10 mouse cellular contexts compared by ENCODE assay signal in the genomic region with DNA sequence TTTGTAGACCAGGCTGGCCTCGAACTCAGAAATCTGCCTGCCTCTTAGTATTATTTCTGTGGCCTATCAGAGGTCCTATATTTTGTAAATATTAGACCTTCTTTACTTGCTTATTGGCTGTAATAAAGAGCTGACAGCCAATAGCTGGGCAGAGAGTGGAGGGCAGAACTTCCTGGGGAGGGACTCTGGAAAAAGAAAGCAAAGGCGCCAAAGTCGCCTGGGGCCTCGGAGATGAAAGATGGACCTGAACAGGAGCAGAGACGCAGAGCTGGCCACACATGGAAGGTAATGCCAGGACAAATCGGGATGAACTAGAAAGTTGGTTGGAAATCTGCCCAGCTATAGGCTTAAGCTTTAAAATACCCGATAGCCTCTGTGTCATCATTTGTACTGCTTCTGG. TPM values are rescaled to one million over a fixed set of nuclear protein-coding genes. Genes with fewer than 3 reads are reported as not detected.
DNase-seq lines count a peak whose midpoint lies in the region; ATAC-seq and TF ChIP-seq lines count a peak whose summit lies in the region.
"Had no signal": no experiment of that assay in that cellular context is flagged by ENCODE, and none has a peak within 500 bp of the region (broad histone marks: within the 10 kb centered on the region; RNA-seq: fewer than 3 reads in every experiment).

No protein-coding gene starts in this region.

- no peak for TF ChIP-seq EP300 in CH12.LX (IDR thresholded peaks at IDR 0.05; ENCODE audit: low read length)
- TF ChIP-seq EP300 in liver, embryonic 14.5 days (IDR thresholded peaks at IDR 0.05; ENCODE audit: low read depth) = no peak

- ATAC-seq in liver, embryonic 14.5 days (ENCODE audit: insufficient read depth) = peak; percentile 68

- peak; percentile 97 for TF ChIP-seq POLR2A in CH12.LX (IDR thresholded peaks at IDR 0.05; ENCODE audit: low read depth, low read length)

- peaks cover 25 to 35% of the 10 kb centered on the region in 2 experiments for H3K36me3 ChIP-seq in CH12.LX (replicated peaks in 1 of 2; ENCODE audit: control insufficient read depth in 1 of 2, insufficient read depth in 1 of 2, low read length in 1 of 2)
- peaks cover 24% of the 10 kb centered on the region for H3K36me3 ChIP-seq in liver, embryonic 14.5 days (replicated peaks; ENCODE audit: control insufficient read depth, insufficient read depth, low read depth)
- no peaks in the 10 kb centered on the region for H3K36me3 ChIP-seq in forebrain, embryonic 10.5 days (replicated peaks)
- H3K36me3 ChIP-seq: embryonic facial prominence, embryonic 12.5 days; stomach, embryonic 15.5 days had no signal

- H3K4me3 ChIP-seq in CH12.LX (replicated peaks in 1 of 3; ENCODE audit: low read depth in 2 of 3, low read length in 2 of 3, poor library complexity in 1 of 3) = peak overlapping the region; percentile 62 to 74 (median 62)
- H3K4me3 ChIP-seq in liver, embryonic 14.5 days (ENCODE audit: insufficient read depth in 1 of 2, low read depth in 2 of 2, low read length in 2 of 2) = peak overlapping the region; percentile 54 to 86
- H3K4me3 ChIP-seq in forebrain, embryonic 10.5 days = no peak overlapping the region
- H3K4me3 ChIP-seq: embryonic facial prominence, embryonic 12.5 days; stomach, embryonic 15.5 days had no signal

- H3K4me2 ChIP-seq in CH12.LX (ENCODE audit: insufficient read depth, low read depth, poor library complexity, severe bottlenecking) = peak overlapping the region; percentile 74
- peak overlapping the region; percentile 83 for H3K4me2 ChIP-seq in liver, embryonic 14.5 days (ENCODE audit: low read depth)
- H3K4me2 ChIP-seq: embryonic facial prominence, embryonic 12.5 days; stomach, embryonic 15.5 days had no signal

- no peaks in the 10 kb centered on the region for H3K27me3 ChIP-seq in CH12.LX (replicated peaks)
- H3K27me3 ChIP-seq in liver, embryonic 14.5 days (ENCODE audit: control insufficient read depth, insufficient read depth, low read length) = no peaks in the 10 kb centered on the region
- H3K27me3 ChIP-seq in forebrain, embryonic 10.5 days (ENCODE audit: poor library complexity, severe bottlenecking) = no peaks in the 10 kb centered on the region
- H3K27me3 ChIP-seq: embryonic facial prominence, embryonic 12.5 days; stomach, embryonic 15.5 days had no signal

- H3K27ac ChIP-seq in CH12.LX (ENCODE audit: insufficient read depth, low read depth) = peak overlapping the region; percentile 75
- peak overlapping the region; percentile 77 for H3K27ac ChIP-seq in liver, embryonic 14.5 days
- no peak overlapping the region for H3K27ac ChIP-seq in forebrain, embryonic 10.5 days
- H3K27ac ChIP-seq: embryonic facial prominence, embryonic 12.5 days; stomach, embryonic 15.5 days had no signal

- H3K9ac ChIP-seq in CH12.LX (ENCODE audit: insufficient read depth, low read depth) = peak overlapping the region; percentile 97
- peak overlapping the region; percentile 53 for H3K9ac ChIP-seq in liver, embryonic 14.5 days (replicated peaks)
- H3K9ac ChIP-seq: embryonic facial prominence, embryonic 12.5 days; stomach, embryonic 15.5 days had no signal

- H3K4me1 ChIP-seq in CH12.LX (ENCODE audit: control insufficient read depth in 1 of 2, insufficient read depth in 2 of 2) = peaks cover 9 to 31% of the 10 kb centered on the region in 2 experiments
- H3K4me1 ChIP-seq in liver, embryonic 14.5 days (replicated peaks; ENCODE audit: control insufficient read depth in 2 of 2, insufficient read depth in 2 of 2, low read length in 1 of 2) = peaks cover 6 to 8% of the 10 kb centered on the region in 2 experiments; a peak in 2 of 4 replicates
- H3K4me1 ChIP-seq in forebrain, embryonic 10.5 days = no peaks in the 10 kb centered on the region
- H3K4me1 ChIP-seq: embryonic facial prominence, embryonic 12.5 days; stomach, embryonic 15.5 days had no signal

- dilution Hi-C loops in CH12.LX (cut with MboI; ENCODE audit: extremely low pct_ligation_motif_present, extremely low pct_unique_long_range_greater_than_20kb, low sequenced_read_pairs) = no loop called here

- in situ Hi-C loops in CH12.LX (cut with MboI; ENCODE audit: low pct_ligation_motif_present, low pct_unique_long_range_greater_than_20kb, low sequenced_read_pairs) = loop anchor here (25.0 kb wide), 1 partner anchor 111 kb away; a partner anchor contains a TSS

- peaks cover 34% of the 10 kb centered on the region for H3K79me2 ChIP-seq in CH12.LX (replicated peaks; ENCODE audit: control insufficient read depth, extremely low read depth, insufficient read depth, poor library complexity, severe bottlenecking)

- TF ChIP-seq CTCF in CH12.LX (conservative IDR thresholded peaks at IDR 0.05 in 1 of 2, IDR thresholded peaks at IDR 0.05 in 1 of 2; ENCODE audit: low read depth in 2 of 2, low read length in 2 of 2) = no peak
- no peak for TF ChIP-seq CTCF in liver, embryonic 14.5 days (IDR thresholded peaks at IDR 0.05; ENCODE audit: low read depth)

- H3K9me3 ChIP-seq in CH12.LX (replicated peaks; ENCODE audit: low read length) = no peaks in the 10 kb centered on the region
- no peaks in the 10 kb centered on the region for H3K9me3 ChIP-seq in liver, embryonic 14.5 days (ENCODE audit: control insufficient read depth, low read length)
- no peaks in the 10 kb centered on the region for H3K9me3 ChIP-seq in forebrain, embryonic 10.5 days
- H3K9me3 ChIP-seq: embryonic facial prominence, embryonic 12.5 days; stomach, embryonic 15.5 days had no signal

- 28% methylated on average over 7 of the region's 7 CpGs for WGBS in liver, embryonic 14.5 days (ENCODE audit: insufficient replicate concordance)
- WGBS in forebrain, embryonic 10.5 days = 92% methylated on average over 7 of the region's 7 CpGs

- TF ChIP-seq RAD21 in CH12.LX (IDR thresholded peaks at IDR 0.05; ENCODE audit: low read depth, low read length) = no peak

- peak; percentile 95 for DNase-seq in CH12.LX (ENCODE audit: extremely low read depth)
- DNase-seq in c-Kit-negative CD71-positive TER-119-positive erythroid progenitor cells, embryonic 14.5 days (ENCODE audit: low read depth, low spot score) = peak; percentile 57
- peak; percentile 67 to 76 (median 71) for DNase-seq in liver, embryonic 14.5 days (ENCODE audit: low read depth in 3 of 3, low spot score in 3 of 3)
- DNase-seq in spleen, adult 18-20 months = peak; percentile 36 to 47
- no peak for DNase-seq in right cerebral cortex, postnatal 36 days (ENCODE audit: low spot score in 2 of 2)
- DNase-seq in right cerebral cortex, postnatal 14 days = no peak
- DNase-seq in forebrain, embryonic 10.5 days (ENCODE audit: extremely low spot score, low spot score) = no peak
- DNase-seq in embryo, embryonic 10 days (ENCODE audit: low spot score) = no peak

TF ChIP-seq in CH12.LX, 34 proteins besides CTCF, POLR2A, EP300 and RAD21:
- TF ChIP-seq SMC3 (IDR thresholded peaks at IDR 0.05; ENCODE audit: low read depth, low read length) (no peak), PAX5 (IDR thresholded peaks at IDR 0.05; ENCODE audit: low read length) (no peak), E2F4 (IDR thresholded peaks at IDR 0.05; ENCODE audit: insufficient replicate concordance, low read depth, low read length) (peak; percentile 97), KAT2A (IDR thresholded peaks at IDR 0.05; ENCODE audit: insufficient replicate concordance, low read length) (0 out of 2 replicates have a peak, but pooled peaks have one; percentile 48), ZNF384 (IDR thresholded peaks at IDR 0.05; ENCODE audit: low read depth, low read length) (no peak), ELF1 (IDR thresholded peaks at IDR 0.05; ENCODE audit: low read depth, low read length) (peak; percentile 66), MYC (IDR thresholded peaks at IDR 0.05; ENCODE audit: low read depth, low read length) (0 out of 2 replicates have a peak, but pooled peaks have one; percentile 47), NELFE (IDR thresholded peaks at IDR 0.05; ENCODE audit: low read depth, low read length) (peak; percentile 96), HCFC1 (IDR thresholded peaks at IDR 0.05; ENCODE audit: low read depth, low read length) (peak; percentile 70), MAZ (IDR thresholded peaks at IDR 0.05; ENCODE audit: low read depth, low read length) (no peak; the same call in 1 of the 2 replicates), ZMIZ1 (IDR thresholded peaks at IDR 0.05; ENCODE audit: low read depth, low read length) (peak; percentile 76; the same call in 1 of the 2 replicates), SIN3A (IDR thresholded peaks at IDR 0.05; ENCODE audit: low read length) (peak; percentile 97), TBP (conservative IDR thresholded peaks at IDR 0.05; ENCODE audit: low read depth, low read length) (peak; percentile 91), CHD2 (IDR thresholded peaks at IDR 0.05; ENCODE audit: low read length) (peak; percentile 61), MAX (IDR thresholded peaks at IDR 0.05; ENCODE audit: low read length) (no peak; the same call in 1 of the 2 replicates), MXI1 (IDR thresholded peaks at IDR 0.05; ENCODE audit: low read depth, low read length) (peak; percentile 78; the same call in 1 of the 2 replicates), TCF12 (IDR thresholded peaks at IDR 0.05; ENCODE audit: low read depth, low read length) (peak; percentile 87), MAFK (IDR thresholded peaks at IDR 0.05; ENCODE audit: insufficient replicate concordance, low read length) (no peak)

RNA-seq across cellular contexts. Expression of a gene that starts 32.2 kb away (rescaled TPM):
- total RNA-seq in CH12.LX (2012; rRNA removed) (10.6 and 11.2 TPM in 2 replicates), CH12.LX (2014; rRNA removed) (19.5 and 21.4 TPM in 2 replicates)
- polyA plus RNA-seq in CH12.LX (2012; ENCODE audit: insufficient read length, low read depth) = 30.4 and 33.1 TPM in 2 replicates
- 1.3 and 2.6 TPM in 2 replicates for polyA plus RNA-seq in liver, embryonic 14.5 days (2012; rRNA removed)
- 2.4 and 2.7 TPM in 2 replicates for polyA plus RNA-seq in liver, embryonic 14.5 days (2014; fragmentation: Nextera tagmentation; extraction: Ambion mirVana)
- polyA plus RNA-seq in forebrain, embryonic 10.5 days (2016; fragmentation: Nextera tagmentation; extraction: Ambion mirVana) = 0.25 and 0.55 TPM in 2 replicates

RNA-seq across cellular contexts. Expression of a gene that starts 48.4 kb away (rescaled TPM):
- total RNA-seq in CH12.LX (2012; rRNA removed) (0.04 TPM in 1 of 2 replicates, not detected in the other), CH12.LX (2014; rRNA removed) (not detected in 2 replicates)
- polyA plus RNA-seq in CH12.LX (2012; ENCODE audit: insufficient read length, low read depth) = 0.07 TPM in 1 of 2 replicates, not detected in the other
- 0.21 and 0.37 TPM in 2 replicates for polyA plus RNA-seq in liver, embryonic 14.5 days (2012; rRNA removed)
- polyA plus RNA-seq in liver, embryonic 14.5 days (2014; fragmentation: Nextera tagmentation; extraction: Ambion mirVana) = 0.10 and 0.25 TPM in 2 replicates
- polyA plus RNA-seq in forebrain, embryonic 10.5 days (2016; fragmentation: Nextera tagmentation; extraction: Ambion mirVana) = not detected in 2 replicates
- polyA plus RNA-seq: embryonic facial prominence, embryonic 12.5 days had no signal

Comparison
In these comparisons a context has a peak if more than half of its experiments do, and no peak if none do; other contexts are left out.
1. DNase-seq: peak in CH12.LX (single experiment), c-Kit-negative CD71-positive TER-119-positive erythroid progenitor cells, embryonic 14.5 days (single experiment), liver, embryonic 14.5 days (3 of 3) and spleen, adult 18-20 months (2 of 2); none in right cerebral cortex, postnatal 36 days (0 of 2), right cerebral cortex, postnatal 14 days (single experiment), forebrain, embryonic 10.5 days (single experiment) and embryo, embryonic 10 days (single experiment).